Mouse (Mus musculus) large intestine, adult 2 months (tissue): ENCODE measurements around the gene Ccdc87. TPM values are rescaled to one million over a fixed set of nuclear protein-coding genes. Genes with fewer than 3 reads are reported as not detected.

ENCODE experiments used
- DNase-seq: peaks from one replicate; pipeline ENCODE4 v3.0.0-alpha.2; 2012; ENCODE audit warnings: low read depth, low spot score
- WGBS: fragments of 180-500 bp; shearing (Covaris S2); methylation state at CpG from one replicate; pipeline ENCODE4 v1.1.7; 2018; 5-methylcytosine and 5-hydroxymethylcytosine counted together
- polyA plus RNA-seq: library from polyadenylated mRNA; depleted of rRNA; stranded (reverse); fragments of >200 nt; gene quantifications from 2 replicates; pipeline ENCODE4 v1.2.3, GENCODE M21; 2012; rRNA removed

Ccdc87 gene
- polyA plus RNA-seq, 1 experiment = 0.09 TPM

DNA sequence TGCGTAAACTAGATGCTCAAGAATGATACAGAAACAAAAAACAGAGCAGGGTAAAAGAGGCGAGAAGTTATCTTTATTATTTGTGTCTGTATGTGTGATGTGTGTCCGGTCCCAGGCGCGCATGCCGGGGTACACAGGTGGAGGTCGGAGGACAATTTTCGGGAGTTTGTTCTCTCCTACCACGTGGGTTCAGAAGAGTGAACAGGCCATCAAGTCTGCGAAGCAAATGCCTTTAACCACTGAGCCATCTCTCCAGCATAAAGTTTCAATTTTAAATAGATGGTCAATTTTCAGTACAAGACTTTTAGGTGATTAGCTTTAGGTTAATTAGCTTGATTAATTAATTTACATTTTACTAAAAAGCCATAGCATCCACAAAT is 40.1 kb downstream of the Ccdc87 start:
- DNase-seq = no peak
- WGBS = 49% methylated on average over 10 of the region's 10 CpGs

DNA sequence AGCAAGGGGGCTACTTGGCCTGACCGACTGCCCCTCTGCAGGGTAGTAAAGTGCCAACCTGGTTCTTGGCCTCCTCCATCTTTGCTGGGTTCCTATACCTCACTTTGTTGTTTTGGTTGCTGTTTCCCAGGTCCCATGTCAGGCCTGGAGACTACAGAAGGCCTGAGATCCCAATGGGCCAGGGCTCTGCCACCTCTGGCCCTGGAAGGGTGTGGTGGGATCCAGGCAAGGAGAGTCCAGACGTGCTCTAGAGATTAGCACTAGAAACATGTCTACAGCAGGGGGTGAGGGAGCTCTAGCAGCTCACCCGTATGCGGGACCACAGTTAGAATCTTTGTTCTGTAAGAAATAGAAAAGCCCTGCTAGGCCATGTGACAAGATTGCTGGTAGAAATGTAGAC is 44.8 kb downstream of the Ccdc87 start:
- no peak for DNase-seq
- 86% methylated on average over 4 of the region's 4 CpGs for WGBS

DNA sequence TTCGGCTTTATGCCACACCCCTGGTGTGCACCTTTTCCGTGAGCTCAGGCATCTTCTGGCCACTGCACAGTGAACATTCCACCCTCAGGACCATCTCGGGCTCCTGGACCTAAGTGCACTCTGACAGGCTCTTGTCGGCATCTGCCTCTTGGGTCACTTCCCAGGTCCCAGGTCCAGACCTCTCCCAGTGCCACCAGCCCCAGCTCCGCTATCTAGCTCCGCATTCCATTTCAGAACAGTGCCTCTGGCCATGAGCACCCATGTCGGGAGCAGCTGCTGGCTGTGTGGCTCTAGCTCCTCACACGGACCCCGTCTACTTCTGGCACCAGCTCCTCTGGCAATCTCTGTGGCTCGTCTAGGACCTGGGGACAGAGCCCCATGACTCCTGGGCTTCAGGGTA is 50.6 kb downstream of the Ccdc87 start:
- 82% methylated on average over 10 of the region's 10 CpGs for WGBS
- no peak for DNase-seq

DNA sequence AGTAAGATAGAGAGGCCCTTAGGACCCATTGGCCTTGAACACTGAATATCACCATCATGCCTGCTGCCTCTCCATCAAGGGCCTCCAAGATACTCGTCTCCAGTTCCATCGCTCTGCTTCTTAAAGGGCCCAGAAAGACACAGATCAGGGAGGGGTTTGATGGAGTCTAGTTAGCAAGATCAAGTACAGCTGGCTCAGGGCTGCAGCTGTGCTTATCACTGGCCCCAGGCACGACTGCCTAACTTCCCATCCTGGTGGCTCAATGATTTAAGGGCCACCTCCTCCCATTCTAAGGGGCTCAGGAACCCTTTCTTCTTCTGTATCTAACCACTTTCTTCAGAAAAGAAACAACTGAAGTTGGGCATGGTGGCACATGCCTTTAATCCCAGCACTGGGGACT is 52.6 kb downstream of the Ccdc87 start:
- 64% methylated on average over 3 of the region's 3 CpGs for WGBS
- DNase-seq = no peak

Other genes starting within 250 kb of the Ccdc87 start
- gene Lrfn4, start 223.7 kb upstream of the Ccdc87 start, polyA plus RNA-seq = 13.8 and 14.3 TPM in 2 replicates
- 94.0 and 102 TPM in 2 replicates for gene Rce1, start 213.7 kb upstream of the Ccdc87 start, polyA plus RNA-seq
- gene Gm960, start 140.7 kb upstream of the Ccdc87 start, polyA plus RNA-seq = 0.29 TPM in 1 of 2 replicates, not detected in the other
- 0.12 and 0.15 TPM in 2 replicates for gene Sptbn2, start 128.2 kb upstream of the Ccdc87 start, polyA plus RNA-seq
- gene Rbm4b, start 82.9 kb upstream of the Ccdc87 start, polyA plus RNA-seq = 3.6 and 4.6 TPM in 2 replicates
- 39.5 and 48.7 TPM in 2 replicates for gene Rbm4, start 45.5 kb upstream of the Ccdc87 start, polyA plus RNA-seq
- gene Gm21992, start 27.8 kb upstream of the Ccdc87 start, polyA plus RNA-seq = 18.5 and 22.6 TPM in 2 replicates
- gene Rbm14, start 27.7 kb upstream of the Ccdc87 start, polyA plus RNA-seq = 39.5 and 48.9 TPM in 2 replicates
- gene Ccs, start within 50 bp of the Ccdc87 start, polyA plus RNA-seq = 42.6 and 46.5 TPM in 2 replicates
- gene Ctsf, start 15.8 kb downstream of the Ccdc87 start, polyA plus RNA-seq = 12.1 and 13.7 TPM in 2 replicates
- gene Actn3, start 38.5 kb downstream of the Ccdc87 start, polyA plus RNA-seq = 0.40 and 0.66 TPM in 2 replicates
- gene Zdhhc24, start 39.3 kb downstream of the Ccdc87 start, polyA plus RNA-seq = 14.8 and 20.9 TPM in 2 replicates
- 1.3 and 1.5 TPM in 2 replicates for gene Bbs1, start 67.3 kb downstream of the Ccdc87 start, polyA plus RNA-seq
- gene Dpp3, start 88.9 kb downstream of the Ccdc87 start, polyA plus RNA-seq = 126 and 154 TPM in 2 replicates
- 1.1 and 1.5 TPM in 2 replicates for gene Peli3, start 103.8 kb downstream of the Ccdc87 start, polyA plus RNA-seq
- gene Mrpl11, start 122.8 kb downstream of the Ccdc87 start, polyA plus RNA-seq = 32.3 and 36.2 TPM in 2 replicates
- 1.4 and 1.6 TPM in 2 replicates for gene Npas4, start 150.9 kb downstream of the Ccdc87 start, polyA plus RNA-seq
- gene Slc29a2, start 184.5 kb downstream of the Ccdc87 start, polyA plus RNA-seq = 3.6 and 6.8 TPM in 2 replicates
- gene B4gat1, start 199.5 kb downstream of the Ccdc87 start, polyA plus RNA-seq = 13.6 and 14.7 TPM in 2 replicates
- 0.64 and 0.67 TPM in 2 replicates for gene AC124502.3, start 199.5 kb downstream of the Ccdc87 start, polyA plus RNA-seq
- gene Brms1, start 202.0 kb downstream of the Ccdc87 start, polyA plus RNA-seq = 44.3 and 46.3 TPM in 2 replicates
- gene Rin1, start 211.1 kb downstream of the Ccdc87 start, polyA plus RNA-seq = 3.2 and 7.0 TPM in 2 replicates
- 4.1 and 5.4 TPM in 2 replicates for gene Cd248, start 228.7 kb downstream of the Ccdc87 start, polyA plus RNA-seq
- 1.8 and 2.0 TPM in 2 replicates for gene Tmem151a, start 246.2 kb downstream of the Ccdc87 start, polyA plus RNA-seq
- 224 and 270 TPM in 2 replicates for gene Yif1a, start 249.2 kb downstream of the Ccdc87 start, polyA plus RNA-seq